Mouse (Mus musculus): ENCODE data around the gene Epn2. TPM values are rescaled to one million over a fixed set of nuclear protein-coding genes. Genes with fewer than 3 reads are reported as not detected.

Gene Epn2
- polyA plus RNA-seq, 1 experiment from 2014 or later, result 41.0 TPM

GRCm38 (mm10) chr11:61477566-61478508 is 101.7 kb downstream of the Epn2 start:
- 60% methylated on average over 17 of the region's 17 CpGs for WGBS
- no peak for TF ChIP-seq CTCF (IDR thresholded peaks at IDR 0.05)
- no peak for TF ChIP-seq EP300 (IDR thresholded peaks at IDR 0.05)
- H3K27ac ChIP-seq (ENCODE audit: low read length), result no peak overlapping the region

GRCm38 (mm10) chr11:61476786-61477382 is 102.6 kb downstream of the Epn2 start:
- TF ChIP-seq EP300 (IDR thresholded peaks at IDR 0.05), result no peak
- TF ChIP-seq CTCF (IDR thresholded peaks at IDR 0.05), result no peak
- no peak overlapping the region for H3K9ac ChIP-seq (replicated peaks; ENCODE audit: low read depth)

More at GRCm38 (mm10) chr11:61477566-61478508, 101.7 kb downstream of the Epn2 start:
- H3K4me1 ChIP-seq (ENCODE audit: insufficient read depth, low read depth, low read length), result no peaks in the 10 kb centered on the region
- ATAC-seq, result no peak
- DNase-seq (ENCODE audit: low spot score), result no peak
- peak overlapping the region; percentile 17; the same call in 1 of the 2 replicates for H3K4me3 ChIP-seq (ENCODE audit: low read depth, low read length)
- H3K4me2 ChIP-seq (replicated peaks; ENCODE audit: low read depth, low read length), result peak overlapping the region; percentile 48
- no peak overlapping the region for H3K9ac ChIP-seq (replicated peaks; ENCODE audit: low read depth)
- H3K36me3 ChIP-seq (ENCODE audit: insufficient read depth, low read length), result no peaks in the 10 kb centered on the region
- H3K9me3 ChIP-seq (ENCODE audit: low read length), result no peaks in the 10 kb centered on the region
- no peaks in the 10 kb centered on the region for H3K27me3 ChIP-seq (replicated peaks; ENCODE audit: insufficient read depth, low read length)

DNA sequence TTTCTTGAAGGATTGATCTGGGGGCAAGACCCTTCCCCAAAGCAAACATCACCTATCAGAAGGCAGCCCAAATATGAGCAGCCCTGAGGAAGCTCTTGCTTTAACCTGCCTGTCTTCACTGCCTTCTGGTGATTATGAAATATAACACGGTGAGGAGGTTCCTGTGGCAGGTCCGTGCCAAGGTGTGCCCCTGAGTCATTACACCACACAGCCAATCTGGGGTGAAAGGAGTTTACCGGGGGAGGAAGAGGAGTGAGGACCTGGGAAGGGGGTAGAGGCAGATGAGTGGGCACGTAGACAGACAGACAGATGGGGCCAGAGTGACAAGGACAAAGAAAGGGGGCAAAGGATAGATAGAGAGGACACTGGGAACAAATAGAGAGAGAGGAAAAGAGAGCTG is 105.9 kb downstream of the Epn2 start:
- no peak overlapping the region for H3K27ac ChIP-seq (ENCODE audit: low read length)
- H3K36me3 ChIP-seq (ENCODE audit: insufficient read depth, low read length), result no peaks in the 10 kb centered on the region
- no peak overlapping the region for H3K9ac ChIP-seq (replicated peaks; ENCODE audit: low read depth)
- DNase-seq (ENCODE audit: low spot score) (no peak), ATAC-seq (no peak)
- H3K4me1 ChIP-seq (ENCODE audit: insufficient read depth, low read depth, low read length), result 0 out of 2 replicates have a peak, but pooled peaks cover 3% of the 10 kb centered on the region
- no peaks in the 10 kb centered on the region for H3K27me3 ChIP-seq (replicated peaks; ENCODE audit: insufficient read depth, low read length)
- no peak overlapping the region for H3K4me3 ChIP-seq (ENCODE audit: low read depth, low read length)
- TF ChIP-seq EP300 (IDR thresholded peaks at IDR 0.05) (no peak), CTCF (IDR thresholded peaks at IDR 0.05) (no peak)
- H3K4me2 ChIP-seq (replicated peaks; ENCODE audit: low read depth, low read length), result no peak overlapping the region
- H3K9me3 ChIP-seq (ENCODE audit: low read length), result no peaks in the 10 kb centered on the region
- 66% methylated on average over 4 of the region's 4 CpGs for WGBS

More at GRCm38 (mm10) chr11:61476786-61477382, 102.6 kb downstream of the Epn2 start:
- Histone ChIP-seq H3K4me3 (ENCODE audit: low read depth, low read length) (peak overlapping the region; percentile 17; the same call in 1 of the 2 replicates), H3K4me2 (replicated peaks; ENCODE audit: low read depth, low read length) (peak overlapping the region; percentile 48), H3K9me3 (ENCODE audit: low read length) (no peaks in the 10 kb centered on the region), H3K4me1 (ENCODE audit: insufficient read depth, low read depth, low read length) (no peaks in the 10 kb centered on the region), H3K36me3 (ENCODE audit: insufficient read depth, low read length) (no peaks in the 10 kb centered on the region), H3K27me3 (replicated peaks; ENCODE audit: insufficient read depth, low read length) (no peaks in the 10 kb centered on the region), H3K27ac (ENCODE audit: low read length) (no peak overlapping the region)
- ATAC-seq (0 out of 2 replicates have a peak, but pooled peaks have one; percentile 37), DNase-seq (ENCODE audit: low spot score) (peak; percentile 65)
- 35% methylated on average over 12 of the region's 12 CpGs for WGBS

- Histone ChIP-seq H3K36me3 (ENCODE audit: insufficient read depth, low read length) (no peaks in the 10 kb centered on the region), H3K4me1 (ENCODE audit: insufficient read depth, low read depth, low read length) (0 out of 2 replicates have a peak, but pooled peaks cover 3% of the 10 kb centered on the region), H3K27me3 (replicated peaks; ENCODE audit: insufficient read depth, low read length) (no peaks in the 10 kb centered on the region), H3K9me3 (ENCODE audit: low read length) (no peaks in the 10 kb centered on the region), H3K27ac (ENCODE audit: low read length) (no peak overlapping the region), H3K9ac (replicated peaks; ENCODE audit: low read depth) (no peak overlapping the region), H3K4me3 (ENCODE audit: low read depth, low read length) (no peak overlapping the region), H3K4me2 (replicated peaks; ENCODE audit: low read depth, low read length) (no peak overlapping the region)
- no peak for ATAC-seq
- no peak for DNase-seq (ENCODE audit: low spot score)
- TF ChIP-seq CTCF (IDR thresholded peaks at IDR 0.05), result no peak
- no peak for TF ChIP-seq EP300 (IDR thresholded peaks at IDR 0.05)
Measured at GRCm38 (mm10) chr11:61470880-61471279, 108.6 kb downstream of the Epn2 start.

- TF ChIP-seq CTCF (IDR thresholded peaks at IDR 0.05) (no peak), EP300 (IDR thresholded peaks at IDR 0.05) (peak; percentile 53; the same call in 1 of the 2 replicates)
- ATAC-seq (peak; percentile 47), DNase-seq (ENCODE audit: low spot score) (peak; percentile 81)
- Histone ChIP-seq H3K9me3 (ENCODE audit: low read length) (no peaks in the 10 kb centered on the region), H3K4me2 (replicated peaks; ENCODE audit: low read depth, low read length) (no peak overlapping the region), H3K4me3 (ENCODE audit: low read depth, low read length) (no peak overlapping the region), H3K27ac (ENCODE audit: low read length) (peak overlapping the region; percentile 69), H3K4me1 (ENCODE audit: insufficient read depth, low read depth, low read length) (0 out of 2 replicates have a peak, but pooled peaks cover 3% of the 10 kb centered on the region), H3K9ac (replicated peaks; ENCODE audit: low read depth) (no peak overlapping the region), H3K36me3 (ENCODE audit: insufficient read depth, low read length) (no peaks in the 10 kb centered on the region), H3K27me3 (replicated peaks; ENCODE audit: insufficient read depth, low read length) (no peaks in the 10 kb centered on the region)
- 34% methylated on average over 7 of the region's 7 CpGs for WGBS
Measured at GRCm38 (mm10) chr11:61469317-61469917, 110.1 kb downstream of the Epn2 start.

GRCm38 (mm10) chr11:61468534-61468933 is 111.0 kb downstream of the Epn2 start:
- Histone ChIP-seq H3K36me3 (ENCODE audit: insufficient read depth, low read length) (no peaks in the 10 kb centered on the region), H3K9me3 (ENCODE audit: low read length) (no peaks in the 10 kb centered on the region), H3K4me2 (replicated peaks; ENCODE audit: low read depth, low read length) (no peak overlapping the region), H3K27me3 (replicated peaks; ENCODE audit: insufficient read depth, low read length) (no peaks in the 10 kb centered on the region), H3K27ac (ENCODE audit: low read length) (peak overlapping the region; percentile 69), H3K9ac (replicated peaks; ENCODE audit: low read depth) (no peak overlapping the region), H3K4me1 (ENCODE audit: insufficient read depth, low read depth, low read length) (0 out of 2 replicates have a peak, but pooled peaks cover 3% of the 10 kb centered on the region), H3K4me3 (ENCODE audit: low read depth, low read length) (no peak overlapping the region)
- peak; percentile 77 for DNase-seq (ENCODE audit: low spot score)
- WGBS, result 68% methylated on average over 4 of the region's 4 CpGs
- ATAC-seq, result peak; percentile 88
- TF ChIP-seq CTCF (IDR thresholded peaks at IDR 0.05), result no peak
- peak; percentile 81 for TF ChIP-seq EP300 (IDR thresholded peaks at IDR 0.05)

Other genes starting within 250 kb of the Epn2 start
- gene Slc47a2, start 236.8 kb downstream of the Epn2 start, polyA plus RNA-seq (2015; fragmentation: Nextera tagmentation; extraction: Ambion mirVana), result 0.19 and 0.20 TPM in 2 replicates
- 2.9 and 3.0 TPM in 2 replicates for gene Slc47a1, start 201.3 kb downstream of the Epn2 start, polyA plus RNA-seq (2015; fragmentation: Nextera tagmentation; extraction: Ambion mirVana)
- gene Rnf112, start 125.6 kb downstream of the Epn2 start, polyA plus RNA-seq (2015; fragmentation: Nextera tagmentation; extraction: Ambion mirVana), result 0.24 and 0.32 TPM in 2 replicates
- 2,152 and 2,309 TPM in 2 replicates for gene Mfap4, start 94.3 kb downstream of the Epn2 start, polyA plus RNA-seq (2015; fragmentation: Nextera tagmentation; extraction: Ambion mirVana)
- gene Mapk7, start 85.3 kb downstream of the Epn2 start, polyA plus RNA-seq (2015; fragmentation: Nextera tagmentation; extraction: Ambion mirVana), result 36.2 and 39.5 TPM in 2 replicates
- gene B9d1, start 74.5 kb downstream of the Epn2 start, polyA plus RNA-seq (2015; fragmentation: Nextera tagmentation; extraction: Ambion mirVana), result 16.8 and 17.1 TPM in 2 replicates
- 71.8 and 72.1 TPM in 2 replicates for gene Grap, start 73.6 kb upstream of the Epn2 start, polyA plus RNA-seq (2015; fragmentation: Nextera tagmentation; extraction: Ambion mirVana)
- gene Fam83g, start 104.4 kb upstream of the Epn2 start, polyA plus RNA-seq (2015; fragmentation: Nextera tagmentation; extraction: Ambion mirVana), result 1.7 and 1.9 TPM in 2 replicates
- 0.06 TPM in 1 of 2 replicates, not detected in the other for gene Slc5a10, start 141.1 kb upstream of the Epn2 start, polyA plus RNA-seq (2015; fragmentation: Nextera tagmentation; extraction: Ambion mirVana)
- 16.0 and 16.4 TPM in 2 replicates for gene Prpsap2, start 182.4 kb upstream of the Epn2 start, polyA plus RNA-seq (2015; fragmentation: Nextera tagmentation; extraction: Ambion mirVana)

Measured in lung, postnatal 0 days (tissue).